Mouse (Mus musculus) small intestine, adult 2 months (tissue): ENCODE data around the gene Rcn3.

Experiments
- CTCF ChIP-seq: fragments of 200-500 bp; IDR thresholded peaks from 2 replicates; pipeline ENCODE4 v1.5.1; 2012; ENCODE audit warnings: low read depth, mild to moderate bottlenecking, control low read depth, inconsistent platforms, low read length, moderate library complexity, mixed read lengths; ENCODE audit not compliant: insufficient replicate concordance, insufficient read length; ENCODE audit errors: extremely low read depth
- POLR2A ChIP-seq: fragments of 200-500 bp; IDR thresholded peaks from 2 replicates; pipeline ENCODE4 v1.6.1; 2012; ENCODE audit warnings: low read depth, mild to moderate bottlenecking, control low read depth, inconsistent platforms, low read length, moderate library complexity

- TF ChIP-seq CTCF, result no peak
- TF ChIP-seq POLR2A, result no peak
Measured at GRCm38 (mm10) chr7:45040851-45041250, 51.2 kb downstream of the Rcn3 start.
